Mouse (Mus musculus) brain, embryonic 18.5 days (tissue): ENCODE data around the gene Olfr1458.

Experiments
- DNase-seq: peaks from one replicate; pipeline ENCODE4 v3.0.0-alpha.2; 2012; ENCODE audit warnings: low read depth, low spot score

Gene Olfr1458

DNA sequence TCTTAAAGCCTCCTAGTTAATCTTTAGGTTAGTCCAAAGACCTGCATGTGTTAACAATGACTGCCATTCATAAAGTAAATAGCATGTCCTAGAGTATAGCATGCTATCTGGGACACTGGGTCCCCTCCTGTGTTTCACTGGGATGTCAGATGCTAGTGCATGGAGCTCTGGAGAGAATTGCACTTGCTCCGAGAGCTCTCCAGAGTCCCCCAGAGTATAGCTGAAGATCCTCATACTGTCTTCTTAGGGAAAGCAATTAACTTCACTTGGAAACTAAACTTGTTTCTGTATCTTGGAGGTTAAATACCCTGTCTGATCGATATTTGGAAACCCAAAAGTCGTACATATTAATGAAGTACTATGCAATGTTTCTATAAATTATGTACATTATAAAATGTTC is at the start of gene Olfr1458:
TSS of gene Olfr1458 (minus strand) at position 101 of the 400 bp plus-strand sequence.
- DNase-seq: no peak

DNA sequence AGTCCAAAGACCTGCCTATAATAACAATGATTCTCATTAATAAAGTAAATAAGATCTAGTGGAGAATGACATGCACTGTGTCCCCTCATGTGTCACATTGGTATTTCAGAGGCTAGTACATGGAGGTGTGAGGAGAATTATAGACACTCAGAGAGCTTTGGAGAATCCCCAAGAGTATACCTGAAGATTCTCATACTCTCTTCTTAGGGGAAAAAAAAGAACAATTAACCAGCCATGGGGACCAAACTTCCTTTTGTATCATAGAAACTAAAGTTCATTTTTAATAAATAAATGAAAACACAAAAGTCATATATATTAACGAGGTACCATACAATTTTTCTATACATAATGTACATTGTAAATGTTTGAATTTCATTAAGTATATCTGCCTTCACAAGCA is 42.9 kb upstream of the Olfr1458 start, which contains the start of gene Olfr1459:
TSS of gene Olfr1459 (minus strand) at position 101 of the 400 bp plus-strand sequence.
- DNase-seq: no peak

GRCm38 (mm10) chr19:13097791-13098190 is 8.8 kb downstream of the Olfr1458 start, which contains the start of gene Olfr1457:
TSS of gene Olfr1457 (minus strand) at chr19:13097891.
- no peak for DNase-seq

- DNase-seq: no peak
Observed at GRCm38 (mm10) chr19:13093908-13094307, 12.7 kb downstream of the Olfr1458 start.

DNA sequence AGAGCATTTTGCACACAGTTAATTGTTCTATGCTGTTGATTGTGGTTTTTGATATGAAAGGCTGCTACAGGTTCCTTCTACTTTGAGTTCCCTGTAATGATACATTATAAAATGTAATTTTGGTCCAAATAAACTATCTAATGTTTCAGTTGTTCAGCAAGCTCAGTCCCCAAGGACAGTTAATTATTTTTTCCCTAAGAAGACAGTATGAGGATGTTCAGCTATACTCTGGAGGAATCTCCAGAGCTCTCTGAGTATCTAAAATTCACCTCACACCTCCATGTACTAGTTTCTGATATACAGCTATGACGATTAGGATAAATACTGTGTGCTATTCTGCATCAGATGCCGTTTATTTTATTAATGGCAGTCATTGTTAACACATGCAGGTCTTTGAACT is 46.3 kb downstream of the Olfr1458 start, which contains the start of gene Olfr1454:
TSS of gene Olfr1454 (plus strand) at position 301 of the 400 bp plus-strand sequence.
- DNase-seq: no peak
